32 mouse cellular contexts compared by ENCODE assay signal in genomic region chr2:129629786-129630531, GRCm38 (mm10). TPM values are rescaled to one million over a fixed set of nuclear protein-coding genes. Genes with fewer than 3 reads are reported as not detected.
DNase-seq lines count a peak whose midpoint lies in the region; ATAC-seq lines count a peak whose summit lies in the region.
"Had no signal": no experiment of that assay in that cellular context is flagged by ENCODE, and none has a peak within 500 bp of the region (broad histone marks: within the 10 kb centered on the region; RNA-seq: fewer than 3 reads in every experiment).

No protein-coding gene starts in this region.

- H3K27me3 ChIP-seq in forebrain, embryonic 10.5 days (ENCODE audit: poor library complexity, severe bottlenecking), result no peaks in the 10 kb centered on the region
- H3K27me3 ChIP-seq in forebrain, embryonic 15.5 days, result no peaks in the 10 kb centered on the region
- no peaks in the 10 kb centered on the region for H3K27me3 ChIP-seq in heart, embryonic 12.5 days (replicated peaks)
- H3K27me3 ChIP-seq: CH12.LX; embryonic facial prominence, embryonic 12.5 days; heart, embryonic 15.5 days; hindbrain, embryonic 13.5 days; limb, embryonic 15.5 days; liver, embryonic 15.5 days; lung, embryonic 15.5 days; midbrain, embryonic 12.5 days; neural tube, embryonic 12.5 days had no signal

- H3K27ac ChIP-seq in forebrain, embryonic 10.5 days, result no peak overlapping the region
- H3K27ac ChIP-seq in forebrain, embryonic 15.5 days (replicated peaks), result no peak overlapping the region
- H3K27ac ChIP-seq in heart, embryonic 12.5 days (ENCODE audit: poor library complexity, severe bottlenecking), result no peak overlapping the region
- H3K27ac ChIP-seq: embryonic facial prominence, embryonic 12.5 days; heart, adult 2 months; heart, embryonic 15.5 days; hindbrain, embryonic 13.5 days; limb, embryonic 10.5 days; limb, embryonic 15.5 days; liver, embryonic 15.5 days; lung, embryonic 15.5 days; midbrain, embryonic 12.5 days; neural tube, embryonic 12.5 days had no signal

- WGBS in forebrain, embryonic 10.5 days, result 93% methylated on average over 15 of the region's 15 CpGs
- 97% methylated on average over 15 of the region's 15 CpGs for whole genome bisulfite sequencing in forebrain, embryonic 15.5 days
- WGBS in heart, embryonic 12.5 days, result 89% methylated on average over 15 of the region's 15 CpGs

- peak; percentile 9 for DNase-seq in cerebellum, adult 11 months
- no peak for DNase-seq in cerebellum, adult 8-10 months
- peak; percentile 10 for DNase-seq in forebrain, embryonic 10.5 days (ENCODE audit: extremely low spot score, low spot score)
- DNase-seq in heart, adult 8-10 months (ENCODE audit: low spot score), result no peak
- DNase-seq in testis, postnatal 10 days (ENCODE audit: low spot score), result peak; percentile 35
- DNase-seq in testis, postnatal 14 days (ENCODE audit: low spot score), result no peak
- DNase-seq: adrenal gland, adult 2 months; adrenal gland, postnatal 36 days; forebrain, postnatal 0 days; gastrocnemius, postnatal 25 days; kidney, adult 11 months; kidney, postnatal 14 days; layer of hippocampus, adult 9-11 months; lung, postnatal 36 days; right cerebral cortex, adult 18-20 months; thymus, postnatal 14 days had no signal

- no peak overlapping the region for H3K4me2 ChIP-seq in forebrain, embryonic 15.5 days (replicated peaks)
- H3K4me2 ChIP-seq in heart, embryonic 12.5 days, result no peak overlapping the region
- H3K4me2 ChIP-seq: embryonic facial prominence, embryonic 12.5 days; heart, embryonic 15.5 days; hindbrain, embryonic 13.5 days; limb, embryonic 15.5 days; liver, embryonic 15.5 days; lung, embryonic 15.5 days; midbrain, embryonic 12.5 days; neural tube, embryonic 12.5 days had no signal

- no peak overlapping the region for H3K9ac ChIP-seq in forebrain, embryonic 15.5 days (replicated peaks)
- H3K9ac ChIP-seq in heart, embryonic 12.5 days, result no peak overlapping the region
- H3K9ac ChIP-seq: embryonic facial prominence, embryonic 12.5 days; forebrain, postnatal 0 days; heart, embryonic 15.5 days; hindbrain, embryonic 13.5 days; limb, embryonic 15.5 days; liver, embryonic 15.5 days; lung, embryonic 15.5 days; midbrain, embryonic 12.5 days; neural tube, embryonic 12.5 days had no signal

- H3K36me3 ChIP-seq in forebrain, embryonic 10.5 days (replicated peaks), result peaks cover 22% of the 10 kb centered on the region
- 0 out of 2 replicates have a peak, but pooled peaks cover 4% of the 10 kb centered on the region for H3K36me3 ChIP-seq in forebrain, embryonic 15.5 days
- peaks cover 28% of the 10 kb centered on the region for H3K36me3 ChIP-seq in heart, embryonic 12.5 days
- H3K36me3 ChIP-seq: lung, embryonic 15.5 days; midbrain, embryonic 12.5 days had no signal

- H3K4me1 ChIP-seq in forebrain, embryonic 10.5 days, result peaks cover 1% of the 10 kb centered on the region
- peaks cover 4% of the 10 kb centered on the region for H3K4me1 ChIP-seq in forebrain, embryonic 15.5 days
- peaks cover 30% of the 10 kb centered on the region for H3K4me1 ChIP-seq in heart, embryonic 12.5 days (replicated peaks)
- H3K4me1 ChIP-seq: embryonic facial prominence, embryonic 12.5 days; liver, embryonic 15.5 days; neural tube, embryonic 12.5 days had no signal

- no peaks in the 10 kb centered on the region for H3K9me3 ChIP-seq in forebrain, embryonic 10.5 days
- no peaks in the 10 kb centered on the region for H3K9me3 ChIP-seq in forebrain, embryonic 15.5 days
- no peaks in the 10 kb centered on the region for H3K9me3 ChIP-seq in heart, embryonic 12.5 days (replicated peaks)
- H3K9me3 ChIP-seq: embryonic facial prominence, embryonic 12.5 days; heart, embryonic 15.5 days; hindbrain, embryonic 13.5 days; limb, embryonic 10.5 days; limb, embryonic 15.5 days; liver, embryonic 15.5 days; lung, embryonic 15.5 days; megakaryocyte, embryonic 14.5 days; midbrain, embryonic 12.5 days; neural tube, embryonic 12.5 days had no signal

- H3K4me3 ChIP-seq in forebrain, embryonic 10.5 days, result no peak overlapping the region
- H3K4me3 ChIP-seq in forebrain, embryonic 15.5 days, result no peak overlapping the region
- no peak overlapping the region for H3K4me3 ChIP-seq in heart, embryonic 12.5 days
- H3K4me3 ChIP-seq: embryonic facial prominence, embryonic 12.5 days; heart, adult 2 months; heart, embryonic 15.5 days; hindbrain, embryonic 13.5 days; limb, embryonic 10.5 days; limb, embryonic 15.5 days; liver, embryonic 15.5 days; lung, embryonic 15.5 days; megakaryocyte, embryonic 14.5 days; midbrain, embryonic 12.5 days; myocyte; neural tube, embryonic 12.5 days had no signal

- no peak for ATAC-seq in forebrain, embryonic 15.5 days (replicated peaks)
- 0 out of 2 replicates have a peak, but pooled peaks have one; percentile 23 for ATAC-seq in heart, embryonic 12.5 days (ENCODE audit: insufficient number of reproducible peaks, low FRiP score)
- ATAC-seq: activated CD4-positive, CD25-positive, alpha-beta regulatory T cell, adult 4 months; forebrain, postnatal 0 days had no signal

RNA-seq across cellular contexts. Expression of gene Sirpa, which starts 37.3 kb away (rescaled TPM):
- polyA plus RNA-seq in forebrain, embryonic 10.5 days (2016; fragmentation: Nextera tagmentation; extraction: Ambion mirVana), result 15.6 and 16.0 TPM in 2 replicates
- 26.7 and 28.5 TPM in 2 replicates for polyA plus RNA-seq in forebrain, embryonic 15.5 days (2015; fragmentation: Nextera tagmentation; extraction: Ambion mirVana)
- polyA plus RNA-seq in heart, embryonic 12.5 days (2016; fragmentation: Nextera tagmentation; extraction: Ambion mirVana), result 14.4 and 18.6 TPM in 2 replicates
- 10 to 100 TPM; 28.9 to 35.2 (median 30.0) TPM for total RNA-seq in heart, adult 8-10 months (2022)

Comparison
In these comparisons a context has a peak if more than half of its experiments do, and no peak if none do; other contexts are left out.
1. DNase-seq: peak in cerebellum, adult 11 months (single experiment), forebrain, embryonic 10.5 days (single experiment) and testis, postnatal 10 days (single experiment); none in cerebellum, adult 8-10 months (single experiment), heart, adult 8-10 months (single experiment) and testis, postnatal 14 days (single experiment).